Mouse (Mus musculus): ENCODE data around the gene Tmem125.

- TF ChIP-seq POLR2A (IDR thresholded peaks at IDR 0.05; ENCODE audit: low read depth, low read length), result no peak
- TF ChIP-seq CTCF (conservative IDR thresholded peaks at IDR 0.05; ENCODE audit: insufficient read depth, insufficient read length, low read depth, low read length), result no peak
These were observed 24.9 kb upstream of the Tmem125 start for GRCm38 (mm10) chr4:118568709-118569108.

Data from kidney, adult 2 months (tissue).